Mouse (Mus musculus) midbrain, embryonic 10.5 days (tissue): Measurements from ENCODE around the gene Parp8. TPM values are rescaled to one million over a fixed set of nuclear protein-coding genes. Genes with fewer than 3 reads are reported as not detected.
"Not testable (repeated sequence)": the region's sequence is repeated elsewhere in the genome, so short reads cannot be mapped to it uniquely, and the experiment has no call there.

ENCODE experiments used
- DNase-seq: peaks from one replicate; pipeline ENCODE4 v3.0.0-alpha.2; 2017; ENCODE audit warnings: low spot score
- H3K27ac ChIP-seq: fragments of 300-500 bp; sonication (generic); replicated peaks from 2 replicates; pipeline ENCODE4 v1.5.1; 2016; ENCODE audit warnings: mild to moderate bottlenecking
- H3K27me3 ChIP-seq: fragments of 300-500 bp; sonication (generic); 2 replicates; pipeline ENCODE4 v1.6.1; 2016; ENCODE audit warnings: low read depth, mild to moderate bottlenecking; ENCODE audit not compliant: poor library complexity, severe bottlenecking
- H3K36me3 ChIP-seq: fragments of 300-500 bp; sonication (generic); 2 replicates; pipeline ENCODE4 v1.6.1; 2016; ENCODE audit warnings: mild to moderate bottlenecking, moderate library complexity
- H3K4me1 ChIP-seq: fragments of 300-500 bp; sonication (generic); 2 replicates; pipeline ENCODE4 v1.6.1; 2016
- H3K4me3 ChIP-seq: fragments of 300-500 bp; sonication (generic); 2 replicates; pipeline ENCODE4 v1.5.1; 2016; ENCODE audit warnings: mild to moderate bottlenecking, moderate library complexity
- H3K9me3 ChIP-seq: fragments of 300-500 bp; sonication (generic); replicated peaks from 2 replicates; pipeline ENCODE4 v1.6.1; 2016; ENCODE audit warnings: mild to moderate bottlenecking
- WGBS: fragments of 180-500 bp; shearing (Covaris S2); methylation state at CpG from one replicate; pipeline ENCODE4 v1.1.7; 2016; 5-methylcytosine and 5-hydroxymethylcytosine counted together
- polyA plus RNA-seq: library from polyadenylated mRNA; unstranded; fragments of >200 nt; fragmentation: Nextera tagmentation; extraction: Ambion mirVana; gene quantifications from 2 replicates; pipeline ENCODE4 v1.2.1, GENCODE M21; 2016

Gene Parp8
- polyA plus RNA-seq, 1 experiment from 2014 or later, result 9.4 TPM

- H3K9me3 ChIP-seq, result no peaks in the 10 kb centered on the region
- 78% methylated on average over 9 of the region's 9 CpGs for WGBS
- DNase-seq, result no peak
Observed at GRCm38 (mm10) chr13:116947611-116948298, 77.6 kb downstream of the Parp8 start.

GRCm38 (mm10) chr13:116946566-116946965 lies 78.8 kb downstream of the Parp8 start:
- no peak for DNase-seq
- Histone ChIP-seq H3K27ac (no peak overlapping the region), H3K36me3 (no peaks in the 10 kb centered on the region), H3K4me1 (peaks cover 6% of the 10 kb centered on the region; the same call in 1 of the 2 replicates), H3K27me3 (no peaks in the 10 kb centered on the region), H3K9me3 (no peaks in the 10 kb centered on the region), H3K4me3 (no peak overlapping the region)
- WGBS, result 86% methylated on average over 4 of the region's 4 CpGs

More at GRCm38 (mm10) chr13:116947611-116948298, 77.6 kb downstream of the Parp8 start:
- H3K27me3 ChIP-seq, result no peaks in the 10 kb centered on the region
- H3K4me1 ChIP-seq, result 0 out of 2 replicates have a peak, but pooled peaks cover 4% of the 10 kb centered on the region
- H3K36me3 ChIP-seq, result no peaks in the 10 kb centered on the region
- no peak overlapping the region for H3K27ac ChIP-seq
- H3K4me3 ChIP-seq, result no peak overlapping the region

- H3K4me3 ChIP-seq, result no peak overlapping the region
- peaks cover 14% of the 10 kb centered on the region for H3K4me1 ChIP-seq
- H3K27ac ChIP-seq, result no peak overlapping the region
- no peaks in the 10 kb centered on the region for H3K9me3 ChIP-seq
- 81% methylated on average over 13 of the region's 13 CpGs for WGBS
- DNase-seq, result no peak
- H3K27me3 ChIP-seq, result no peaks in the 10 kb centered on the region
- H3K36me3 ChIP-seq, result no peaks in the 10 kb centered on the region
Observed at GRCm38 (mm10) chr13:116941280-116942015, 83.9 kb downstream of the Parp8 start.

- H3K27ac ChIP-seq, result no peak overlapping the region
- no peaks in the 10 kb centered on the region for H3K9me3 ChIP-seq
- DNase-seq, result no peak
- H3K4me3 ChIP-seq, result no peak overlapping the region
- H3K36me3 ChIP-seq, result no peaks in the 10 kb centered on the region
- peaks cover 14% of the 10 kb centered on the region for H3K4me1 ChIP-seq
- WGBS, result 73% methylated on average over 7 of the region's 7 CpGs
- no peaks in the 10 kb centered on the region for H3K27me3 ChIP-seq
Observed at GRCm38 (mm10) chr13:116940761-116941160, 84.6 kb downstream of the Parp8 start.

GRCm38 (mm10) chr13:116937019-116937418 lies 88.3 kb downstream of the Parp8 start:
- H3K4me1 ChIP-seq, result peaks cover 14% of the 10 kb centered on the region
- WGBS, result 94% methylated on average over 3 of the region's 3 CpGs
- not testable (repeated sequence) for H3K36me3 ChIP-seq, H3K27ac ChIP-seq, H3K9me3 ChIP-seq, H3K27me3 ChIP-seq, DNase-seq, H3K4me3 ChIP-seq

GRCm38 (mm10) chr13:116917387-116917930 lies 107.9 kb downstream of the Parp8 start:
- no peak overlapping the region for H3K4me3 ChIP-seq
- no peak for DNase-seq
- 93% methylated on average over 6 of the region's 6 CpGs for WGBS
- H3K27ac ChIP-seq, result no peak overlapping the region
- H3K27me3 ChIP-seq, result no peaks in the 10 kb centered on the region
- H3K36me3 ChIP-seq, result 0 out of 2 replicates have a peak, but pooled peaks cover 6% of the 10 kb centered on the region
- no peaks in the 10 kb centered on the region for H3K4me1 ChIP-seq
- no peaks in the 10 kb centered on the region for H3K9me3 ChIP-seq

GRCm38 (mm10) chr13:116908284-116908683 lies 117.1 kb downstream of the Parp8 start:
- 86% methylated on average over 3 of the region's 3 CpGs for WGBS
- Histone ChIP-seq H3K27ac (no peak overlapping the region), H3K9me3 (no peaks in the 10 kb centered on the region), H3K4me3 (no peak overlapping the region), H3K27me3 (no peaks in the 10 kb centered on the region), H3K4me1 (no peaks in the 10 kb centered on the region), H3K36me3 (no peaks in the 10 kb centered on the region)
- DNase-seq, result no peak

GRCm38 (mm10) chr13:116903394-116903793 lies 121.9 kb downstream of the Parp8 start:
- no peak for DNase-seq
- H3K9me3 ChIP-seq, result no peaks in the 10 kb centered on the region
- H3K4me1 ChIP-seq, result no peaks in the 10 kb centered on the region
- H3K4me3 ChIP-seq, result no peak overlapping the region
- H3K27me3 ChIP-seq, result no peaks in the 10 kb centered on the region
- no peak overlapping the region for H3K27ac ChIP-seq
- 68% methylated on average over 5 of the region's 5 CpGs for WGBS
- H3K36me3 ChIP-seq, result 0 out of 2 replicates have a peak, but pooled peaks cover 3% of the 10 kb centered on the region

- Histone ChIP-seq H3K36me3 (peaks cover 11% of the 10 kb centered on the region), H3K9me3 (no peaks in the 10 kb centered on the region), H3K4me3 (no peak overlapping the region), H3K4me1 (no peaks in the 10 kb centered on the region), H3K27ac (no peak overlapping the region), H3K27me3 (no peaks in the 10 kb centered on the region)
- no peak for DNase-seq
- 92% methylated on average over 5 of the region's 5 CpGs for WGBS
Observed at GRCm38 (mm10) chr13:116898395-116898794, 126.9 kb downstream of the Parp8 start.

- no peak for DNase-seq
- H3K4me1 ChIP-seq, result no peaks in the 10 kb centered on the region
- H3K9me3 ChIP-seq, result no peaks in the 10 kb centered on the region
- no peak overlapping the region for H3K4me3 ChIP-seq
- no peaks in the 10 kb centered on the region for H3K27me3 ChIP-seq
- 93% methylated on average over 1 of the region's 1 CpGs for WGBS
- H3K27ac ChIP-seq, result no peak overlapping the region
- H3K36me3 ChIP-seq, result peaks cover 11% of the 10 kb centered on the region
Observed at GRCm38 (mm10) chr13:116897711-116898110, 127.6 kb downstream of the Parp8 start.

- Histone ChIP-seq H3K9me3 (no peaks in the 10 kb centered on the region), H3K27me3 (no peaks in the 10 kb centered on the region), H3K4me3 (no peak overlapping the region), H3K27ac (no peak overlapping the region), H3K36me3 (peaks cover 5% of the 10 kb centered on the region; the same call in 1 of the 2 replicates), H3K4me1 (0 out of 2 replicates have a peak, but pooled peaks cover 2% of the 10 kb centered on the region)
- DNase-seq, result no peak
- 93% methylated on average over 9 of the region's 9 CpGs for WGBS
Observed at GRCm38 (mm10) chr13:116884422-116884942, 140.9 kb downstream of the Parp8 start.

GRCm38 (mm10) chr13:116882226-116882625 lies 143.1 kb downstream of the Parp8 start:
- WGBS, result 89% methylated on average over 7 of the region's 7 CpGs

More at GRCm38 (mm10) chr13:116882226-116882625, 143.1 kb downstream of the Parp8 start:
- Histone ChIP-seq H3K27me3 (no peaks in the 10 kb centered on the region), H3K4me3 (no peak overlapping the region), H3K4me1 (0 out of 2 replicates have a peak, but pooled peaks cover 2% of the 10 kb centered on the region), H3K9me3 (no peaks in the 10 kb centered on the region), H3K27ac (no peak overlapping the region), H3K36me3 (peaks cover 5% of the 10 kb centered on the region; the same call in 1 of the 2 replicates)
- no peak for DNase-seq
